Mouse (Mus musculus) stomach, postnatal 0 days (tissue): ENCODE data around the gene Sorbs2.

ENCODE experiments used
- CTCF ChIP-seq: IDR thresholded peaks from 2 replicates; pipeline ENCODE4 v1.5.1; 2016; ENCODE audit warnings: antibody characterized with exemption, low read depth, mild to moderate bottlenecking, moderate library complexity
- EP300 ChIP-seq: optimal IDR thresholded peaks from 2 replicates; pipeline ENCODE3; 2016; ENCODE audit warnings: antibody characterized with exemption

- TF ChIP-seq EP300 (no peak), CTCF (no peak)
Measured at GRCm38 (mm10) chr8:45709734-45710133, 202.1 kb downstream of the Sorbs2 start.
